ENCODE assay signal across 16 mouse cellular contexts in genomic region chr10:20684151-20684550, GRCm38 (mm10).
"Had no signal": no experiment of that assay in that cellular context is flagged by ENCODE, and none has a peak within 500 bp of the region (broad histone marks: within the 10 kb centered on the region; RNA-seq: fewer than 3 reads in every experiment).

No protein-coding gene starts in this region.

- DNase-seq: retina, postnatal 1 day; right cerebral cortex, adult 18-20 months; right cerebral cortex, postnatal 14 days; right cerebral cortex, postnatal 25 days; right cerebral cortex, postnatal 4 days; spleen, adult 18-20 months; thymus, adult 18-20 months; thymus, adult 2 months; thymus, postnatal 14 days; thymus, postnatal 25 days; thymus, postnatal 36 days; thymus, postnatal 4 days had no signal

- H3K9ac ChIP-seq: neural tube, embryonic 13.5 days; neural tube, embryonic 15.5 days; stomach, embryonic 15.5 days had no signal

- H3K36me3 ChIP-seq: neural tube, embryonic 13.5 days; neural tube, embryonic 15.5 days; stomach, embryonic 15.5 days had no signal

- H3K4me3 ChIP-seq: neural tube, embryonic 13.5 days; neural tube, embryonic 15.5 days; stomach, embryonic 15.5 days had no signal

- H3K27ac ChIP-seq: neural tube, embryonic 13.5 days; neural tube, embryonic 15.5 days; stomach, embryonic 15.5 days; stomach, postnatal 0 days had no signal

- H3K9me3 ChIP-seq: neural tube, embryonic 13.5 days; neural tube, embryonic 15.5 days; stomach, embryonic 15.5 days had no signal

- H3K27me3 ChIP-seq: neural tube, embryonic 13.5 days; neural tube, embryonic 15.5 days; stomach, embryonic 15.5 days had no signal

- H3K4me1 ChIP-seq: neural tube, embryonic 13.5 days; neural tube, embryonic 15.5 days; stomach, embryonic 15.5 days had no signal

- H3K4me2 ChIP-seq: neural tube, embryonic 13.5 days; neural tube, embryonic 15.5 days; stomach, embryonic 15.5 days had no signal
